Mouse (Mus musculus) heart, adult 8-10 months (tissue): ENCODE measurements around the gene Dmrtc1c1. TPM values are rescaled to one million over a fixed set of nuclear protein-coding genes. Genes with fewer than 3 reads are reported as not detected.
"Not testable (repeated sequence)": the region's sequence is repeated elsewhere in the genome, so short reads cannot be mapped to it uniquely, and the experiment has no call there.

Experiments used
- DNase-seq: peaks from one replicate; pipeline ENCODE4 v3.0.0; 2022; ENCODE audit warnings: low spot score
- total RNA-seq, 4 experiments: library from RNA; stranded (reverse); gene quantifications; 2 replicates each; pipeline ENCODE4 v1.2.4; 2022

Gene Dmrtc1c1
- not detected for total RNA-seq

GRCm38 (mm10) chrX:102802663-102803062 is at the start of gene Dmrtc1c1:
Gene Dmrtc1c1 (plus strand): TSS chrX:102802963.
- not testable (repeated sequence) for DNase-seq

GRCm38 (mm10) chrX:102765878-102766277 is 36.9 kb upstream of the Dmrtc1c1 start:
- DNase-seq: no peak

GRCm38 (mm10) chrX:102812311-102812710 is 9.5 kb downstream of the Dmrtc1c1 start:
- DNase-seq: no peak

- DNase-seq: not testable (repeated sequence)
These were observed 51.8 kb downstream of the Dmrtc1c1 start, which contains the start of gene Dmrtc1c2 for GRCm38 (mm10) chrX:102854516-102854915. Gene Dmrtc1c2 (minus strand): TSS chrX:102854616.

Other genes starting within 250 kb of the Dmrtc1c1 start
- 10 to 100 TPM; 35.0 to 52.4 (median 39.0) TPM for gene Phka1, start 158.7 kb upstream of the Dmrtc1c1 start, total RNA-seq
- gene Gm3880, start 116.0 kb upstream of the Dmrtc1c1 start, total RNA-seq: not detected
- gene Gm9112, start 95.3 kb upstream of the Dmrtc1c1 start, total RNA-seq: not detected
- not detected for gene Dmrtc1b, start 95.1 kb upstream of the Dmrtc1c1 start, total RNA-seq
- not detected for gene Dmrtc1c2, start 51.7 kb downstream of the Dmrtc1c1 start, total RNA-seq
- not detected for gene 1700031F05Rik, start 65.0 kb downstream of the Dmrtc1c1 start, total RNA-seq
- gene Dmrtc1a, start 105.7 kb downstream of the Dmrtc1c1 start, total RNA-seq: under 1 TPM in 3 of 4 experiments, not detected in 1; 0.28 to 0.43 (median 0.41) TPM
- not detected for gene 1700011M02Rik, start 105.9 kb downstream of the Dmrtc1c1 start, total RNA-seq
- gene 1700018G05Rik, start 125.4 kb downstream of the Dmrtc1c1 start, total RNA-seq: not detected